Mouse (Mus musculus): ENCODE data around the gene Gsn.
A peak's percentile ranks its signal among the peaks of the same experiment; 100 is the strongest.

Gene Gsn

GRCm38 (mm10) chr2:35255885-35256833 is at the start of gene Gsn:
Gsn (plus strand) TSS chr2:35256380.
- peak; percentile 71 for DNase-seq (ENCODE audit: low spot score)

DNA sequence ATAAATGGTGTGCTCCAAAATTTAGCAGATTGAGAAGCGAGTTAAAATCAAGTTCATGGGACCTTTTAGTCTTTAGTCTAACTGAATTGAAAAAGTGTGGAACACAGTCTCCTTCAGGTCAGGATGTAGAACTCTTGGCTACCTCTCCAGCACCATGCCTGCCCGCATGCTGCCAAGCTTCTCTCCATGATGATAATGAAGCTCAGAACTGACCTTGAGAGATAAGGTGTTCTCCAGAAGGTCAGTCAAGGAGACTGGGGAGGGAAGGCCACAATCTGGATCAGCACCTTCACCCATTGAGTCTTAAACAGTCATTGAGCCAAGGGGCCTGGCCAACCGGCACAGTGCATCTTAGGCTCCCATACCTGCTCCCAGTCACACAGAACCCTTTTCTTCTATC is 49.4 kb upstream of the Gsn start:
- no peak for DNase-seq (ENCODE audit: low spot score)

DNA sequence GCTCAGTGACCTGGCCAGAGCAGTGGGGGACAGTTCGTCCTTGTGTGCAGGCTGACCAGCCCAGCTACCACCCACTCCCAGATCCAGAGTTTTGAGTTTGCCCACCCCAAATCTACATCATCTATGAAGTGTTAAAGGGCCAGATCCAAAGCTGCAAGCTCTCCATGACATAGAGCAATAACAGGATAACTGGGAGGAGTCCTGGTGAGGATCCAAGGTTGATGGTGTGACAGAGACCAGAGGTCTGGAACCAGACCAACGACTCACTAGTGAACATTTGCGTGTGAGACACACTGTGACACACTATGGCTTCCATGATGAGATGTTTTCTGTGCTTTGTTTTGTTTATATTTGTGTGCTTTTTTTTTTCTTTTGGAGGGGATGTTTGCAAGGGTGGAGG is 48.1 kb upstream of the Gsn start:
- DNase-seq (ENCODE audit: low spot score): no peak

GRCm38 (mm10) chr2:35208931-35209665 is 47.1 kb upstream of the Gsn start:
- no peak for DNase-seq (ENCODE audit: low spot score)

- no peak for DNase-seq (ENCODE audit: low spot score)
These were observed 44.5 kb upstream of the Gsn start for GRCm38 (mm10) chr2:35211681-35212080.

DNA sequence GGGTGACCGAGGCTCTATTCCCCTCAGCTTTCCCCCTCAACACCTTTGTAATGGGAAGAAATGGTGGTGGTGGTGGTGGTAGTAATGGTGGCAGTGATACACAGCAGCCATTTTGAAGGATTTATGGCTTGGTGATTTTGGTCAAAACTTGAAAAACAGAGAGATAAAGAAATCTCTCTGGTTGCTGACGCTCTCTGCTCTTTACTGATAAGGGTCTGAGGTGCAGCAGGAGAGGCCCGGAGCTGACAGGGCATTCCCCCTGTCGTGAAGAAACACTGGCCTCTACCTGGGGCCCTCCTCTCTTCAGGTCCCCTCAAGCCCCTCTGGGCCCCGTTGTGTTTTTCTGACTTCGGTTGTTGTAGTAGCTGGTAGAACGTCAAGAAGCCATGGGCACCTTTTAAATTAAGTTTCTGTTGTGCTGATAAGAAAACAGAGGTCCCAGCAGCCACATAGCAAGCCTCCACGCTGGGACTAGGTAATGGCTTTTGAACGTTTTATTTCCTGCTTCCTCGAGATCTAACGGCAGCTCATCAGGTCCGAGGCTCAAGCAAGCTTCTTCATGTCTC is 42.8 kb upstream of the Gsn start:
- DNase-seq (ENCODE audit: low spot score): no peak

GRCm38 (mm10) chr2:35214881-35215358 is 41.3 kb upstream of the Gsn start:
- DNase-seq (ENCODE audit: low spot score): peak; percentile 91

- no peak for DNase-seq (ENCODE audit: low spot score)
These were observed 40.8 kb upstream of the Gsn start for GRCm38 (mm10) chr2:35215363-35215762.

DNA sequence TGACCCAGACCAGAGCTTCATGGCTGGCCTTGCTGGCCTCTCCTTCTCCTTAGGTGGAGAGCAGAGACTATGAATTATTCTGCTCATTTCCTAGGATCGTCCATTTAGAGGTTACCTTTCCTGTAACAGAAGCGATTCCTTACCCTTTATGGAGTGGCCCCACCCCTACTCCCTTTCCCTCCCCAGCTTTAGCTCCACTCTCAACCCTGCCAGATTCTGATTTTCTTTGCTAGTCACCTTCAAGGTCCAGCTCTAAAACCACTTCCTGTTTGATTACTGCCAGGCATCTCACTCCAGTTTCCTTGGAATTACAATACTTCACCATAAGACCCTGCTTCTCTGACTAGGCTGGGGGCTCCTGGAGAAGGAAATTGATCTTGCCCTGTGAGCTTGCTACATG is 39.5 kb upstream of the Gsn start:
- no peak for DNase-seq (ENCODE audit: low spot score)

GRCm38 (mm10) chr2:35218736-35219135 is 37.4 kb upstream of the Gsn start:
- no peak for DNase-seq (ENCODE audit: low spot score)

DNA sequence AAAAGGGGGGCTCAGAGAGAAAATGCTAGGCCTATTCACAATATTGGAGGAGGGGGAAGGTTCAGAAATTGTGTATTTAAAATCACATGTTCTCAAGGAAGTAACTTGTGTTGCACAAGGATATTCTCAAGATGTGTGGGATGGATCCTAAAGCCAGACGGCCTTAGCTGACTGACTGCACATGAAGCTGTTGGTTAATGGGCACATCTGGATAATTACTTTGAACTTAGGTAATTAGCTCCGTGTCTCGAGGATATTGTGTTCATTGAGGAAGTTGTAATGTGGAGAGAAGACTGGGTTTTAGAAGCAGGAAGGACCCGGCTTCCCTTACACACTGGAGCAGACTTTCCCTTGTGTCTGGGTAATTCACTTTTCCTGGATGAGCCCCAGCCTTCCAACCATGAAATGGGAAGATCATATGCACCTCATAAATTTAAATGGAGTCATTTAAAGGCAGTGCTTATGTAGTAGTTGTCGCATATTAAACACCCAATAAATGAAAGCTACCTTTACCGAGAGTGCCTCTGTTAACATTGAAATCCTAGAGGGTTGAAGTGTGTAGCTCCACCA is 33.3 kb upstream of the Gsn start:
- DNase-seq (ENCODE audit: low spot score): no peak

DNA sequence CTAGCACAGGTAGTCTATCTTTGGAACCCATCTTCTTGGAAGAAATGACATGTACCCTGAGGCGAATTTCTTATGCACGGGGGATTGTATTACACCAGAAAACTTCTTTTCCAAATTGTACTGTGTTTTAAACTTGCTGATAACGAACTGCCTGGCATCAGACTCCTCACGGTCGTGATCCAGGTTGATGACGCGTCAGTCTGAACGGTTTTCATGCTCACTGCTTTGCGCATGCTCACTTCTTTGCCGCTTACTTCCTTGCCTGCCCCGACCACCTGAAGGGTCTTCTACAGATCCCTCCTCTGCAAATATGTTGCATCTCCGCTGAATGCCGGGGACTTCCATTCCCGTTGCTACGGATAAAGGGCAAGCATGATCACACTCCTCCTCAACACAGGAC is 31.9 kb upstream of the Gsn start:
- DNase-seq (ENCODE audit: low spot score): no peak

DNA sequence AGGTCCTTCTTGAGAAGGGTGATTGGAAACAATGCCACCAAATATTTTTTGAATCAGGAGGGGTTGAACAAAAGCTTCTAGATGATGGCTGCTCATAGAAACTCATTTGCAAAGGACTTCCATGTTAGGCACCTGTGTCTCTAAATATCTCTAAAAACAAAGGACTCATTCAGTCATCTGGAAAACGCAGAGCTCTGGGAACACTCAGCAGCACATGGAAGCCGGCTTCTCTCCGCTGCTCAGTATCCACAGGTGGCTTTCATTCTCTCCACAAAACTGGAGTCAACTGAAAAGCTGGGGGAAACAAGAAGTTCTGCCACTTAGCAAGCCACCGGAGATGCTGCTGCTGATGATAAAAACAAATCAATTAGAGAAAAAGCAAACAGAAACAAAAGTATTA is 28.0 kb upstream of the Gsn start:
- DNase-seq (ENCODE audit: low spot score): no peak

- no peak for DNase-seq (ENCODE audit: low spot score)
These were observed 26.0 kb upstream of the Gsn start for GRCm38 (mm10) chr2:35230215-35230614.

DNA sequence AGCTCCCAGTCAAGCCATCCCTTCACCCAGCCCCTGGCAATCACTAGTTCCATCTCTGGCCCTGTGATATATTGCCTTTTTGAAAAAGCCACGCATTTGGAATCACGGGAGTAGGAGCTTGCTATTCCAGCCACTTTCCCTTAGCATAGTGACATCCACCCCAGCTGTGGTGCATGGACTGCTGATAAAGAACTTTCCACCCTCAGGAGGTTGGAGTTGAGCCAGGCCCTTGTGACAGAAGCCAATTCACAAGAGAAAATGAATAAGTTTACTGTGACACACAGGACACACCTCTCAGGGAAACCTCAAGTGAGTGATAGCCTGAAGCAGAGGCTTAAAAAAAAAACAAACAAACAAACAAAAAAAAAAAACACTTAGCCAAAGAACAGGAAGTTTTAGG is 24.3 kb upstream of the Gsn start:
- no peak for DNase-seq (ENCODE audit: low spot score)

- DNase-seq (ENCODE audit: low spot score): no peak
These were observed 23.4 kb upstream of the Gsn start for GRCm38 (mm10) chr2:35232595-35233445.

DNA sequence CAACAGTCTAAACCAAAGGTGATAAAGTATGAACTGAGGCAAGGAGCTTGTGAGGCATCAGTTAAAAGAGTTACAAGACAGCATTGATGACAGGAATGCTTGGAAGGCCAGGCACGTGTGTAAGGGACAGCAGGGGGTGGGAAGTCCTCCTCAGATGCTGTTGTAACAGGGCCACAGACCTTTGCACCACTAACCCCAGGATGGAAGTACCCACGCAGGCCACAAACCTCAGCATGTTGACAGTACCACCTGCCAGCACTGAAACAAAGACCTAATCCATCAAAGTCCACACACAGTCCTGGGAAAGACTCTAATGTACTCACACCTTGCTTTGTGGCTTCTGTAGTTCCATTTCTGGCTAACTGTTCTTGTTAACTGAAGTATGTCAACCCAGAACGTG is 22.3 kb upstream of the Gsn start:
- DNase-seq (ENCODE audit: low spot score): no peak

DNA sequence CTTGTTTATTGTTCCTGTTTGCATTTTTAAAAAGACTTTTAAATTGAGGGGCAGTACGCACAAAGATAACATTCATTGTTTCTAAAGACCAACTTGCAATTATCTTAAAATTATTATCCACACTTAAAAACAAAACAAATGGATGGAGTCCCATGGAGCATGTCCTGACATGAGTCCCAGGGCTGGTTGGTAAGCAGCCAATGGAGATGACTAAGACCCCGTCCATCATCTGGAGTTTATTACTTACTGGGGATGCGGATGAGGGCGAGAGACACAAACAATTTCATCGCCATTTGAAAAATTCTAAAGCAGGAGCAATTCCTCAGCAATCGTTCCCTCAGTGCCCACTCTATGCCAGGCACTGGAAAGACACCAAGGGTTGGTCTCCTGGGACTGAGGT is 21.2 kb upstream of the Gsn start:
- no peak for DNase-seq (ENCODE audit: low spot score)

GRCm38 (mm10) chr2:35244241-35244640 is 11.9 kb upstream of the Gsn start:
- DNase-seq (ENCODE audit: low spot score): no peak

GRCm38 (mm10) chr2:35247763-35248162 is 8.4 kb upstream of the Gsn start:
- no peak for DNase-seq (ENCODE audit: low spot score)

GRCm38 (mm10) chr2:35252733-35253132 is 3.4 kb upstream of the Gsn start:
- no peak for DNase-seq (ENCODE audit: low spot score)

- no peak for DNase-seq (ENCODE audit: low spot score)
These were observed 2.4 kb upstream of the Gsn start for GRCm38 (mm10) chr2:35253751-35254150.
